Mouse (Mus musculus) liver, embryonic 13.5 days (tissue): Measurements from ENCODE around the gene Tsr1. TPM values are rescaled to one million over a fixed set of nuclear protein-coding genes. Genes with fewer than 3 reads are reported as not detected.
A peak's percentile ranks its signal among the peaks of the same experiment; 100 is the strongest.

Experiments
- ATAC-seq: fragments of 200-750 bp; cut with Nextera tagmentation; 2 replicates; pipeline ENCODE4 v1.8.0; 2017; ENCODE audit warnings: low read depth, mild to moderate bottlenecking, moderate number of reproducible peaks, moderate library complexity
- DNase-seq: peaks from one replicate; pipeline ENCODE4 v3.0.0; 2022
- H3K27ac ChIP-seq: fragments of 300-500 bp; sonication (generic); 2 replicates; pipeline ENCODE4 v1.5.1; 2015; ENCODE audit warnings: moderate library complexity, mild to moderate bottlenecking, inconsistent platforms
- H3K27me3 ChIP-seq: fragments of 300-500 bp; sonication (generic); 2 replicates; pipeline ENCODE4 v1.6.1; 2015; ENCODE audit warnings: mild to moderate bottlenecking, inconsistent platforms
- H3K36me3 ChIP-seq: fragments of 300-500 bp; sonication (generic); 2 replicates; pipeline ENCODE4 v1.6.1; 2015; ENCODE audit warnings: mild to moderate bottlenecking, inconsistent platforms
- H3K4me1 ChIP-seq: fragments of 300-500 bp; sonication (generic); replicated peaks from 2 replicates; pipeline ENCODE4 v1.6.1; 2015; ENCODE audit warnings: inconsistent platforms
- H3K4me2 ChIP-seq: fragments of 300-500 bp; sonication (generic); 2 replicates; pipeline ENCODE4 v1.6.1; 2015; ENCODE audit warnings: inconsistent platforms, mild to moderate bottlenecking, moderate library complexity
- H3K4me3 ChIP-seq: fragments of 300-500 bp; sonication (generic); replicated peaks from 2 replicates; pipeline ENCODE4 v1.5.1; 2015; ENCODE audit warnings: mild to moderate bottlenecking, inconsistent platforms
- H3K9ac ChIP-seq: fragments of 300-500 bp; sonication (generic); 2 replicates; pipeline ENCODE4 v1.6.1; 2015; ENCODE audit warnings: mild to moderate bottlenecking, inconsistent platforms
- H3K9me3 ChIP-seq: fragments of 300-500 bp; sonication (generic); replicated peaks from 2 replicates; pipeline ENCODE4 v1.6.1; 2016; ENCODE audit warnings: inconsistent platforms
- WGBS: fragments of 180-500 bp; shearing (Covaris S2); methylation state at CpG from one replicate; pipeline ENCODE4 v1.1.7; 2015; ENCODE audit not compliant: insufficient replicate concordance; 5-methylcytosine and 5-hydroxymethylcytosine counted together
- polyA plus RNA-seq: library from polyadenylated mRNA; unstranded; fragments of >200 nt; fragmentation: Nextera tagmentation; extraction: Ambion mirVana; gene quantifications from 2 replicates; pipeline ENCODE4 v1.2.1, GENCODE M21; 2015

Tsr1 gene
- polyA plus RNA-seq, 1 experiment from 2014 or later = 32.6 TPM

DNA sequence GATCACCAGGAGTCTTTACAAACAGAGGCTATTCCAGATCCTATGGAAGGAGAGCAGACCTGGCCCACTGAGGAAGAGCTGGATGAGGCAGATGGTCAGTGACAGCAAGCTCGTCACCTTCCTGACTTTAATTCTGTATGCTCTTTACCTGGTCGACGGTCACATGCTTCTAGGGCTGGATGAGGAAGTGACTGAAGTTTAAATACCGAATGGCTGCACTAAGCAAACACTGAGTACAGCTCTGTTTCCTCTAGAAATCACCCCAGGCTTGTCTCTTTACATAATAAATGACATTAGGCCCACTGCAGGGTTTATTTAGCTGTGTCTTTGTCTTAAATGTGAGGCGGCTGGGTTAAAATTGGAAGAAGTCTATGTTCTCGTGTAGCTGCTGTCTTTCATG is 3.7 kb downstream of the Tsr1 start:
- ATAC-seq (no peak), DNase-seq (no peak)
- no peaks in the 10 kb centered on the region for H3K9me3 ChIP-seq
- no peak overlapping the region for H3K4me3 ChIP-seq
- H3K4me1 ChIP-seq = peaks cover 47% of the 10 kb centered on the region
- WGBS = 79% methylated on average over 6 of the region's 6 CpGs
- H3K4me2 ChIP-seq = no peak overlapping the region
- 0 out of 2 replicates have a peak overlapping the region, but pooled peaks have one; percentile 7 for H3K9ac ChIP-seq
- H3K36me3 ChIP-seq = peaks cover 72% of the 10 kb centered on the region
- no peaks in the 10 kb centered on the region for H3K27me3 ChIP-seq
- H3K27ac ChIP-seq = no peak overlapping the region

DNA sequence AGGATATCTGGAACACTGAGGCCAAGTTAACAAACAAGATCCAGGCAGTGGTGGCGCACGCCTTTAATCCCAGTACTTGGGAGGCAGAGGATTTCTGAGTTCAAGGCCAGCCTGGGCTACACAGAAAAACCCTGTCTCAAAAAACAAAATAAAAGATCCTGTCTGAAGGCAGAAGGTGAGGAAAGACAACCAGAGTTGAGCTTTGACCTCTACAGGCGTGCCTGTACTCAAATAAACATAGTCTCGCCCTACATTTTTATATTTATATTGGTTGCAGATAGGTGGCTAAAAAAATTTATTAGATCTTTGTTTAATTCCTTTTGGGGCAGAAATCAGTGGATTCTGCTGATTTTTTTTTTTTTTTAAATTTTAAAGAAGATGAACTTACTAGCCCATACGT is 4.5 kb downstream of the Tsr1 start:
- Histone ChIP-seq H3K27me3 (no peaks in the 10 kb centered on the region), H3K4me2 (no peak overlapping the region), H3K4me1 (peaks cover 42% of the 10 kb centered on the region), H3K27ac (no peak overlapping the region), H3K4me3 (no peak overlapping the region), H3K9ac (no peak overlapping the region), H3K36me3 (peaks cover 81% of the 10 kb centered on the region), H3K9me3 (no peaks in the 10 kb centered on the region)
- WGBS = 85% methylated on average over 5 of the region's 5 CpGs
- ATAC-seq = no peak
- DNase-seq = no peak

DNA sequence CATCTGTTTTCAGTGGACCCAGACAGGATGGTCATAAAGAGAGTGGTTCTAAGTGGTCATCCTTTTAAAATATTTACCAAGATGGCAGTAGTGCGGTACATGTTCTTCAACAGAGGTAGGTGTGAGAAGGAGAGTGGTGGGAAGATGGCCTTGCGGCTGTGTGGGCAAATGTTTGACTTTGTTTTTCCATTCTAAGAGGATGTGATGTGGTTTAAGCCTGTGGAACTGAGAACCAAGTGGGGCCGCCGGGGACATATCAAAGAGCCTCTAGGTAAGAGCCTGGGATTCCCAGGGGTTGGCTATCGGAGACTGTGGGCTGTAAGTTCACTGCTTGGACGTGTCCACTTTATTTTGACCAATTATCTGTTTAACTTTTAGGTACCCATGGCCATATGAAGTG is 10.0 kb downstream of the Tsr1 start:
- no peaks in the 10 kb centered on the region for H3K9me3 ChIP-seq
- DNase-seq (no peak), ATAC-seq (no peak)
- peaks cover 73% of the 10 kb centered on the region for H3K36me3 ChIP-seq
- no peak overlapping the region for H3K27ac ChIP-seq
- no peaks in the 10 kb centered on the region for H3K27me3 ChIP-seq
- no peak overlapping the region for H3K4me2 ChIP-seq
- H3K4me1 ChIP-seq = 0 out of 2 replicates have a peak, but pooled peaks cover 5% of the 10 kb centered on the region
- no peak overlapping the region for H3K9ac ChIP-seq
- H3K4me3 ChIP-seq = no peak overlapping the region
- WGBS = 87% methylated on average over 6 of the region's 6 CpGs

DNA sequence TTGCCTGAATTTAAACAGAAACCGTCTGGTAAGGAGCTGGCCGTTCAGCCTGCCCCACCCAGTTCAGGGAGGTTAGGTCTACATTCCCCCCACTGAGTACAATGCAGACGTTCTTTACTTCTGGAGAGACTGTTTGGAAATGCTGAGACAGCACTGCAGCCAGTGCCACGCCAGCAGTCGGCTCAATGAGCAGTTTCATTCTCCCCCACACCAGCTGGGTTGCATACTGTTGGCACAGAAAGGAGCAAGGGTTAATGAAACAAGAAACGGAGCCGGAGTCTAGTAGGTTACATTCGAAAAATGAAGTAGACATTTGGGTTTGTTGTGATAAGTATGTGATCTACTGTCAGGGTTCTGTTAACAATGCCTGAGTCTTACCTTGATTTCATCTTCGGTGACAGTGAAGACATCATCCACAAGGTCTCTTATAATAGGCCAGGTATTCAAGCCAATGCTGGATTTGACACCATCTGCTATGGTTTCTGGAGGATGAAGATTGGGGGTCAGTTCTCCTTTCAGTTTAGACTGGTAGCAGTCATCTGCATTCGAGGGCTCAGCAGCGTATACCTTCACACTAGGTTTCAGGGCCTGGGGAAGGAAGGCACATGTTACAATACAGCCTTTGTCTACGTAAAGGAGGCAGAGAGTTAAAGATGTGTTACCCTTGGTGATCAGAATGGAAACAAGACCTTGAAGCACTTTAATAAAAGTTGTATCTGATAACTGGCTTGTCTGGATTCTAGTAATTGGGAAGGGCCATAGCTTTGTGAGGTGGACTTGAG is 10.9 kb downstream of the Tsr1 start:
- no peak for DNase-seq
- Histone ChIP-seq H3K36me3 (peaks cover 63% of the 10 kb centered on the region), H3K27ac (no peak overlapping the region), H3K9ac (no peak overlapping the region), H3K4me3 (no peak overlapping the region), H3K9me3 (no peaks in the 10 kb centered on the region), H3K4me2 (no peak overlapping the region), H3K4me1 (0 out of 2 replicates have a peak, but pooled peaks cover 5% of the 10 kb centered on the region), H3K27me3 (no peaks in the 10 kb centered on the region)
- WGBS = 76% methylated on average over 12 of the region's 12 CpGs
- no peak for ATAC-seq

DNA sequence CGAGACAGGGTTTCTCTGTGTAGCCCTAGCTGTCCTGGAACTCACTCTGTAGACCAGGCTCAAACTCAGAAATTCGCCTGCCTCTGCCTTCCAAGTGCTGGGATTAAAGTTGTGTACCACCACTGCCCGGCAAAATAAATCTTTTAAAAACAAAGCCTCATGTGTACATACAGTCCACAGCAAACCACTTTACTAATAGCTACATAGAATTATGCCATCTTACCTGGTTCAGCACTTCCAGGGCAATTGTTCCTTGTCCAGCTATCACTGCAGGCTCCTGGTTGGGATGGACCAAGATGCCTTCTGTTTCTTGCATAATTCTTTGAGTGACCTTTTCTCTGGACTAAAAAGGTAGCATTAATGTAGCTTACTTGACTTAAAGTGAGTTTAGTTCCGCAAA is 12.1 kb downstream of the Tsr1 start:
- H3K4me2 ChIP-seq = no peak overlapping the region
- H3K4me3 ChIP-seq = no peak overlapping the region
- H3K4me1 ChIP-seq = 0 out of 2 replicates have a peak, but pooled peaks cover 5% of the 10 kb centered on the region
- ATAC-seq (no peak), DNase-seq (no peak)
- no peaks in the 10 kb centered on the region for H3K27me3 ChIP-seq
- H3K9me3 ChIP-seq = no peaks in the 10 kb centered on the region
- peaks cover 52% of the 10 kb centered on the region for H3K36me3 ChIP-seq
- H3K9ac ChIP-seq = no peak overlapping the region
- no peak overlapping the region for H3K27ac ChIP-seq
- WGBS = 72% methylated on average over 4 of the region's 4 CpGs

DNA sequence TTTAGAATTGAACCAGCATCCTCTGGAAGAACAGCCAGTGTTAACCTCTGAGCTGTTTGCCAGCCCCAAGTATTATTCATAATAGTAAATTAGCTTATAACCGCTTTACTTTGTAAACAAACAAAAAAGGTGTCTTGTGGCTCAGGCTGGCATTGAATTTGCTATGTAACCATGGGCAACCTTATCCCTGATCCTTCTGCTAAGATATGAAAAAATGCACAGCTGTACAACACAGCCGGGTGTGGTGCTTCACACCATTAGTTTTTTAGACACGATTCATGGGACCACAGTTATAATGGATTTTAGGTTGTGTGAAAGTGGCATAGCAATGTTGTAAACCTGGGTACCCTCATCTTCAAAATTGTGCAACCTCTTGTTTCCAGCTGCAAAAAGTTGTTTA is 14.6 kb downstream of the Tsr1 start:
- Histone ChIP-seq H3K36me3 (peaks cover 29% of the 10 kb centered on the region), H3K4me2 (no peak overlapping the region), H3K27me3 (no peaks in the 10 kb centered on the region), H3K4me3 (no peak overlapping the region), H3K27ac (no peak overlapping the region), H3K9me3 (no peaks in the 10 kb centered on the region), H3K4me1 (0 out of 2 replicates have a peak, but pooled peaks cover 5% of the 10 kb centered on the region), H3K9ac (no peak overlapping the region)
- no peak for ATAC-seq
- WGBS = 51% methylated on average over 3 of the region's 3 CpGs
- no peak for DNase-seq

DNA sequence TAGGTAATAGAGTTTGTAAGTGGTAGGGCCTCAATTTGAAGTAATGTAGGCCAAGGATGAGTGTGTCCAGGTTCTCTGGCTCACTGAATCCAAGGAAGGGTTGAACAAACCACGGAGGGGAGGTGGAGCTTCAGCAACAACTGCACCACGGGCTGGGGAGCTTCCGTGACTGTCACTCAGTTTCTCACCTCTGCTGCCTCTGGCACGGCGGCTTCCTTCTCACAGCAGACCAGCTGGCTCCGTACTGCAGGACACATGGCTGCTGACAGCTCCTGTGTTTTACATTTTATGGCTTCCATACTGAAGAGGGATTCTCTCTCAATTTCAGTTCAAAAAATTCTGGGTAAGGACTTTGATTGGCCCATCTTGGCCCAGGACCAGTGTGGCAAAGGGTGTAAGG is 21.4 kb downstream of the Tsr1 start:
- DNase-seq (no peak), ATAC-seq (no peak)
- Histone ChIP-seq H3K9me3 (no peaks in the 10 kb centered on the region), H3K9ac (no peak overlapping the region), H3K27me3 (no peaks in the 10 kb centered on the region), H3K4me1 (peaks cover 4% of the 10 kb centered on the region), H3K4me3 (no peak overlapping the region), H3K27ac (no peak overlapping the region), H3K36me3 (peaks cover 11% of the 10 kb centered on the region), H3K4me2 (no peak overlapping the region)
- 79% methylated on average over 6 of the region's 6 CpGs for WGBS

DNA sequence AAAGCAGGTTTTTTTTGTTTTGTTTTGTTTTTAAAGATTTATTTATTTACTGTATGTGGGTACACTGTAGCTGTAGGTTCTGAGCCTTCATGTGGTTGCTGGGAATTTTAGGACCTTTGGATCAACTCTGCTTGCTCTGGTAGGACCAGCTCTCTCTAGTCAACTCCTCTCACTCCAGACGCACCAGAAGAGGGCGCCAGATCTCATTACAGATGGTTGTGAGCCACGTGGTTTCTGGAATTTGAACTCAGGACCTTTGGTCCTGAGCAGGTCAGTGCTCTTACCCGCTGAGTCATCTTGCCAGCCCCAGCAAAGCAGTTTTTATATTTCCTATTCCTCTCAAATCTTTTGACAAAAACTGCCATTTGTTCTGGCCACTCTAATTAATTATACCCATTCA is 26.3 kb downstream of the Tsr1 start:
- Histone ChIP-seq H3K27me3 (no peaks in the 10 kb centered on the region), H3K4me1 (peaks cover 27% of the 10 kb centered on the region), H3K4me2 (peak overlapping the region; percentile 72; the same call in 1 of the 2 replicates), H3K9ac (peak overlapping the region; percentile 95; the same call in 1 of the 2 replicates), H3K27ac (no peak overlapping the region), H3K4me3 (peak overlapping the region; percentile 87; the same call in 1 of the 2 replicates), H3K9me3 (no peaks in the 10 kb centered on the region), H3K36me3 (peaks cover 4% of the 10 kb centered on the region)
- DNase-seq (peak; percentile 31), ATAC-seq (no peak)
- WGBS = 47% methylated on average over 4 of the region's 4 CpGs

DNA sequence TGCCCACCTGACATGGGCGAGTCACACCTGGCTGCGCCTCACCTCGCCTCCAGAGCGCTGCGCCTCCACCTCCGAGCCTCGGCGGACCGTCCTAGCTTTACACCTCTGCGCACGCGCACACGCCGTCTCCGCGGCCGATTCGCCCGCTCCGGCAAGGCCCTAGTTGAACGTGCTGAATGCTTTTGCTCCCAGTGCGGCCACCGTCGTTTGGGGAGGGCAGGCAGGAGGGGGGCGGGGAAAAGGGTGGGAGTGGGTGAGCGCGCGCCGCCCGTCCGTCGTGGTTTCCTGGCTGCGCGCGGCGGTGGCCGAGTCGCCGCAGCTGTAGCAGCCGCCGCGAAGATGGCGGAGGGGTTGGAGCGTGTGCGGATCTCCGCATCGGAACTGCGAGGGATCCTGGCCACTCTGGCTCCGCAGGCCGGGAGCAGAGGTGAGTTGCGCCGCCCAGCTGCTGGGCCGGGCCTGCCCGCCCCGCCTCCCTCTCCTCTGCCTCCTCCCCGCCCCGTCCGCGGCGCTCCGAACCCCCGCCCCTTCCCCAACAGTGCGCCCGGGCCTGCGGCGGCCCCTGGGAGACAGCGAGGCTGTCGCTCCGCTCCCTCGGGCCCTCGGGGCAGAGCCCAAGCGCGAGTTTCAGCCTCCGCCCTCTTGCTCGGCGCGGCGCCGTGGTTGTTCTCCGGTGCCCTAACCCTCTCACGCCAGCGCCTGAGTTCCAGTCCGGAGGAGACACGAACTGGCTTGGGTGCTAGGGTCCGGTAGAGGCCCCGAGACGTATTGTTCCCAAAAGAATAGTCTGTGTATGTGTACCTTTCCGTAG is 27.9 kb downstream of the Tsr1 start, which contains the start of the genes Smg6 and Srr:
TSS of gene Smg6 (plus strand) at position 247 of the 811 bp plus-strand sequence.
TSS of gene Srr (minus strand) at position 372 of the 811 bp plus-strand sequence.
- Histone ChIP-seq H3K4me2 (peak within 1 kb of the TSS; percentile 72), H3K36me3 (peaks cover 13% of the 10 kb centered on the region), H3K4me1 (peaks cover 30% of the 10 kb centered on the region), H3K27ac (peak within 1 kb of the TSS; percentile 97), H3K27me3 (no peaks in the 10 kb centered on the region), H3K9ac (peak within 1 kb of the TSS; percentile 95), H3K4me3 (peak within 1 kb of the TSS; percentile 87), H3K9me3 (no peaks in the 10 kb centered on the region)
- under 1% methylated on average over 56 of the region's 88 CpGs for WGBS
- peak; percentile 89 for DNase-seq
- ATAC-seq = peak; percentile 93

DNA sequence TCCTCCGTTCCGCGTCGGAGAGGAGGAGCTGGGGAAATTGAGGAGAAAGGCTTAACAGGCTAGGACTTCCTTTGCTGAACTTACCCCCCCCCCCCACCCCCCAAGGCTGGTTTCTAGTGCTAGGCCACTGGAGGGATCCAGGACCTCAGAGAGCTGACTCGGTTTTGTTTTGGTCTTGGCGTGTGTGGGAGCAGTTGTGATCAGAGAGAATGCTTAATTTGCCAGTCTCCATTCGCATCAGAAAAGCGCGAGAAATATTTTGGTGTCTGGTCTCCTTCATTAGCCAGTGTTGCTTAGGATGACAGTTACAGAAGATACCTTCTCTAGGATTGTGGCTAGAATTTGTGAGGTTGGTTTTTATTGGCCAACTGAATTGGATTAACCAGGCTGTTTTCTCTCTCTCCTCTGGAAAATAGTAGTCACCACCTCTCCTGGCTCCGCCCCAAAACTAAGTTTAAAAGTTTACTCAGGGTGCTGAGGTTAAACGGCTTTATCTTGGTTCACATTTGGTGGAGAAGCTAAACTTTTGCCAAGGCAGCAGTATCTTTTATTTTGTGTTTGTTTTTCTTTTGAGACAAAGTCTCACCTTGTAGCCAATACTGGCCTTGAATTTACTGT is 28.6 kb downstream of the Tsr1 start:
- WGBS = 3% methylated on average over 11 of the region's 11 CpGs
- ATAC-seq = peak; percentile 9; the same call in 1 of the 2 replicates

DNA sequence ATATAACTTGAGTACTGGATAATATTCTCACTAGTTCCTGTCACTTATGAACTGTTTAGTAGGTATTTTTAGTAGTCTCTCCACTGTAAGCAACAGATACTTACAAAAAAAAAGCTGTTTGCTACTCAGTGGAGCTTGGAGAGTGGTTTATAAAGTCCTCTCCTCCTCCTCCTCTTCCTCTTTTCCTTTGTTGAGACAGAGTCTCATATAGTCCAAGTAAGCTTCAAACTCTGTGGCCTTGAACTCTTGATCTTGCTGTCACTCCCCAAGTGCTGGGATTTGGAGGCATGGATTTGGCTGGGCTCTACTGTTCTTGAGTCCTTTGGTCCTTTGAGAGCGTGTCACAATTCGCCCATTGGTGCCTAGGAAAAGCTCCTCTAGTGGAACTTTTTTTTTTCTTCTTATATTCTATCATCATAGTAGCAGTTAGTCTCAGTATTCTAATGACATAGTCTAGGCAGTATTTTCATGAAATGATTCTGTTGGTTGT is 29.4 kb downstream of the Tsr1 start:
- Histone ChIP-seq H3K27ac (peak overlapping the region; percentile 97), H3K9me3 (no peaks in the 10 kb centered on the region), H3K9ac (peak overlapping the region; percentile 95), H3K27me3 (no peaks in the 10 kb centered on the region), H3K36me3 (peaks cover 23% of the 10 kb centered on the region), H3K4me1 (peaks cover 36% of the 10 kb centered on the region), H3K4me2 (peak overlapping the region; percentile 72), H3K4me3 (peak overlapping the region; percentile 87)
- 86% methylated on average over 2 of the region's 2 CpGs for WGBS
- ATAC-seq (no peak), DNase-seq (no peak)

More for the DNA sequence above, 28.6 kb downstream of the Tsr1 start:
- Histone ChIP-seq H3K9me3 (no peaks in the 10 kb centered on the region), H3K27ac (peak overlapping the region; percentile 97), H3K4me1 (peaks cover 34% of the 10 kb centered on the region), H3K4me3 (peak overlapping the region; percentile 87), H3K27me3 (no peaks in the 10 kb centered on the region), H3K9ac (peak overlapping the region; percentile 95), H3K4me2 (peak overlapping the region; percentile 72), H3K36me3 (peaks cover 16% of the 10 kb centered on the region)
- peak; percentile 53 for DNase-seq
